Mouse (Mus musculus) heart, adult 11 months (tissue): ENCODE results near the gene Hist1h3e.

Experiments
- DNase-seq: peaks from one replicate; pipeline ENCODE4 v3.0.0; 2022

Hist1h3e gene

GRCm38 (mm10) chr13:23536076-23536822, 25.9 kb downstream of the Hist1h3e start:
- peak; percentile 27 for DNase-seq

- peak; percentile 99 for DNase-seq
Observed at GRCm38 (mm10) chr13:23535137-23536075, 26.8 kb downstream of the Hist1h3e start, which contains the start of gene Hist1h3g. Hist1h3g (plus strand) TSS chr13:23535422.

- DNase-seq: no peak
Observed at GRCm38 (mm10) chr13:23534368-23535131, 27.6 kb downstream of the Hist1h3e start.

- DNase-seq: peak; percentile 97
Observed at GRCm38 (mm10) chr13:23533560-23534367, 28.4 kb downstream of the Hist1h3e start, which contains the start of gene Hist1h2af. Hist1h2af (plus strand) TSS chr13:23533906.

GRCm38 (mm10) chr13:23532262-23533075, 29.7 kb downstream of the Hist1h3e start:
- DNase-seq: peak; percentile 86

GRCm38 (mm10) chr13:23530901-23531875, 31.0 kb downstream of the Hist1h3e start, which contains the start of gene Hist1h4h:
Hist1h4h (plus strand) TSS chr13:23531050.
- peak; percentile 100 for DNase-seq

- DNase-seq: peak; percentile 95
Observed at GRCm38 (mm10) chr13:23530181-23530900, 31.8 kb downstream of the Hist1h3e start.

GRCm38 (mm10) chr13:23529480-23530165, 32.5 kb downstream of the Hist1h3e start:
- peak; percentile 6 for DNase-seq

GRCm38 (mm10) chr13:23529005-23529404, 33.2 kb downstream of the Hist1h3e start:
- peak; percentile 82 for DNase-seq

GRCm38 (mm10) chr13:23526312-23526711, 35.9 kb downstream of the Hist1h3e start:
- peak; percentile 98 for DNase-seq

- DNase-seq: peak; percentile 79
Observed at GRCm38 (mm10) chr13:23525901-23526300, 36.3 kb downstream of the Hist1h3e start.

- DNase-seq: peak; percentile 95
Observed at GRCm38 (mm10) chr13:23524654-23525053, 37.5 kb downstream of the Hist1h3e start.

- peak; percentile 66 for DNase-seq
Observed at GRCm38 (mm10) chr13:23523976-23524375, 38.2 kb downstream of the Hist1h3e start.

- peak; percentile 96 for DNase-seq
Observed at GRCm38 (mm10) chr13:23521703-23522102, 40.5 kb downstream of the Hist1h3e start.

- peak; percentile 92 for DNase-seq
Observed at GRCm38 (mm10) chr13:23519416-23519815, 42.8 kb downstream of the Hist1h3e start.

GRCm38 (mm10) chr13:23518885-23519284, 43.3 kb downstream of the Hist1h3e start:
- peak; percentile 95 for DNase-seq

GRCm38 (mm10) chr13:23518295-23518603, 43.9 kb downstream of the Hist1h3e start:
- DNase-seq: no peak

GRCm38 (mm10) chr13:23517603-23518294, 44.4 kb downstream of the Hist1h3e start:
- peak; percentile 97 for DNase-seq
